Mouse (Mus musculus): ENCODE results near the gene Usp45. TPM values are rescaled to one million over a fixed set of nuclear protein-coding genes. Genes with fewer than 3 reads are reported as not detected.
A peak's percentile ranks its signal among the peaks of the same experiment; 100 is the strongest.

Usp45 gene
- polyA plus RNA-seq, 1 experiment from 2014 or later = 10.8 TPM

GRCm38 (mm10) chr4:21766171-21766862 is 639 bp upstream of the Usp45 start:
- Histone ChIP-seq H3K27me3 (replicated peaks; ENCODE audit: low read depth, poor library complexity, severe bottlenecking) (no peaks in the 10 kb centered on the region), H3K36me3 (replicated peaks) (no peaks in the 10 kb centered on the region), H3K9me3 (no peaks in the 10 kb centered on the region), H3K4me1 (peaks cover 7% of the 10 kb centered on the region; the same call in 1 of the 2 replicates), H3K27ac (replicated peaks) (peak overlapping the region; percentile 82), H3K4me3 (peak overlapping the region; percentile 72)
- peak; percentile 13 for DNase-seq (ENCODE audit: low spot score)
- WGBS = 24% methylated on average over 14 of the region's 14 CpGs

DNA sequence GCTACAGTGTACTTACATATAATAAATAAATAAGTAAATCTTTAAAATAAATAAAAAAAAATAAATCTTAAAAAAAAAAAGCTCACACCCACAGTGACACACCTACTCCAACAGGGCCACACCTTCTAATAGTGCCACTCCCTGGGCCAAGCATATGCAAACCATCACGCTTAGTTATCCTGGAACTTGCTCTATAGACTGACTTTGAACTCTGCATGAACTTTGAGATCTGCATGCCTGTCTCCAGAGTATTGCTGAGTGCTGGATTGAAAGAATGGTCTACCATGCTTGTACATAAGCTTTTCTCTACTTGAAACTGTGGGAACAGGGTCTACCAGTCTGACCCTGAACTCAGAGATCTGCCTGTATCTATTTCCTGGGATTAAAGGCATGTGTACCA is 4.1 kb downstream of the Usp45 start:
- no peaks in the 10 kb centered on the region for H3K27me3 ChIP-seq (replicated peaks; ENCODE audit: low read depth, poor library complexity, severe bottlenecking)
- no peak for DNase-seq (ENCODE audit: low spot score)
- 84% methylated on average over 1 of the region's 1 CpGs for WGBS
- no peak overlapping the region for H3K27ac ChIP-seq (replicated peaks)
- no peaks in the 10 kb centered on the region for H3K9me3 ChIP-seq
- H3K4me1 ChIP-seq = peaks cover 6% of the 10 kb centered on the region; the same call in 1 of the 2 replicates
- H3K4me3 ChIP-seq = no peak overlapping the region
- no peaks in the 10 kb centered on the region for H3K36me3 ChIP-seq (replicated peaks)

- H3K27ac ChIP-seq (replicated peaks) = no peak overlapping the region
- H3K4me3 ChIP-seq = no peak overlapping the region
- no peaks in the 10 kb centered on the region for H3K36me3 ChIP-seq (replicated peaks)
- H3K9me3 ChIP-seq = no peaks in the 10 kb centered on the region
- DNase-seq (ENCODE audit: low spot score) = no peak
- H3K27me3 ChIP-seq (replicated peaks; ENCODE audit: low read depth, poor library complexity, severe bottlenecking) = no peaks in the 10 kb centered on the region
- 95% methylated on average over 1 of the region's 1 CpGs for WGBS
- peaks cover 3% of the 10 kb centered on the region for H3K4me1 ChIP-seq
Observed at GRCm38 (mm10) chr4:21772306-21772705, 5.3 kb downstream of the Usp45 start.

GRCm38 (mm10) chr4:21776091-21776945 is 9.4 kb downstream of the Usp45 start:
- H3K27me3 ChIP-seq (replicated peaks; ENCODE audit: low read depth, poor library complexity, severe bottlenecking) = no peaks in the 10 kb centered on the region
- H3K27ac ChIP-seq (replicated peaks) = peak overlapping the region; percentile 94
- under 1% methylated on average over 46 of the region's 46 CpGs for WGBS

GRCm38 (mm10) chr4:21776946-21777265 is 9.9 kb downstream of the Usp45 start:
- peaks cover 15% of the 10 kb centered on the region for H3K36me3 ChIP-seq (replicated peaks)
- no peak for DNase-seq (ENCODE audit: low spot score)
- peak overlapping the region; percentile 86 for H3K4me3 ChIP-seq
- H3K27me3 ChIP-seq (replicated peaks; ENCODE audit: low read depth, poor library complexity, severe bottlenecking) = no peaks in the 10 kb centered on the region
- WGBS = 15% methylated on average over 9 of the region's 9 CpGs
- 0 out of 2 replicates have a peak overlapping the region, but pooled peaks have one; percentile 94 for H3K27ac ChIP-seq (replicated peaks)
- H3K9me3 ChIP-seq = no peaks in the 10 kb centered on the region
- peaks cover 6% of the 10 kb centered on the region for H3K4me1 ChIP-seq

More at GRCm38 (mm10) chr4:21776091-21776945, 9.4 kb downstream of the Usp45 start:
- Histone ChIP-seq H3K36me3 (replicated peaks) (peaks cover 9% of the 10 kb centered on the region), H3K4me1 (peaks cover 6% of the 10 kb centered on the region), H3K4me3 (peak overlapping the region; percentile 86), H3K9me3 (no peaks in the 10 kb centered on the region)
- peak; percentile 97 for DNase-seq (ENCODE audit: low spot score)

DNA sequence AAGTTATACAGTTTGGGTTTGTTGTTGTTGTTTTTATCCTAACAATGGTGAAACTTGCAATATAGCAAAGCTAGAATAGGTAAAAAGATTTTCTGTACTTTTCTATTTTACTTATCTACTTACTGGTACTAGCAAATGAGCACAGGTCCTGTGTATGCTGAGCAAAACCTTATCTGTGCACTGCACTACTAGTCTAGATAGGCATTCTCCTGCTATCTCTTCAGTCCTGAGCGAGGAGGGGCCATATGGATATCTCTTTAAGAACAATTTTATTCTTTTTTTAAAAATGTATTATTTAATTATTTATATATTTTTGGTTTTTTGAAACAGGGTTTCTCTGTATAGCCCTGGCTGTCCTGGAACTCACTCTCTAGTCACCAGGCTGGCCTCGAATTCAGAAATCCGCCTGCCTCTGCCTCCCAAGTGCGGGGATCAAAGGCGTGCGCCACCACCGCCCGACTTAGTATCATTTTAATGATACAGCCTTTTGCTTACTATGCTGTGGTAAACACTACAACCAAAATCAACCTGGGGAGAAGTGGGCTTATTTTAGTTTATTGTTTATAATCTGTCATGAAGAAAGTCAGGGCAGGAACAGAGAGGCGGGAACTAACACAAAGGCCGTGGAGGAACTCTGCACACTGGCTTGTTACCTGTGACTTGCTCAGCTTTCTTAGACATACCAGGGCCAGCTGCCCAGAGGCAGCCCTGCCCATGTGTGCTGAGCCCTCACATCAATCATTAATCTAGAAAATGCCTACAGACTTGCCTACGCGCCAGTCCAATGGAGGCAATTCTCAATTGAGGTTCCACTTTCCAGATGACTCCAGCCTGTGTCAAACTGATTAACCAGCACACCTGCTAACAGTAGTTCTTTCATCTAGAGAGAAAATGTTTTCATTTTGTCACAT is 14.1 kb downstream of the Usp45 start:
- H3K36me3 ChIP-seq (replicated peaks) = peaks cover 53% of the 10 kb centered on the region
- no peaks in the 10 kb centered on the region for H3K9me3 ChIP-seq

DNA sequence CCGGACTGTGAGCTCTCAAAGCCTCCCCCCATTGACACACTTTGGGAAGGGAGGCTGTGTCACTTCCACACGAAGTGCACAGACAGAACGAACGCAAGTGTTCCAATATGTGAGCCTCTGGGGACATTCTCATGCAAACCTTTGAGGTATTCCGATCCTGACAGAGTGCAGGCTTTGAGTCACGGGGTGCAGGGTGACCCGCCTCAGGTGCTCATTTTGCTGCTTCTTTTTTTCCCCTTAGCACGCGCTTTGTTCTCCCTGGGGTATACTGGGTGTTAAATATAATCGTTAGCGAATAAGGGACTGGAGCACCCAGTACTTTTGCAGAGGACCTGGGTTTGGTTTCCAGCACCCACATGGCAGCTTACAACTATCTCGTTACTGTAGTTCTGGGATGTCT is 19.3 kb downstream of the Usp45 start:
- no peak overlapping the region for H3K27ac ChIP-seq (replicated peaks)
- no peaks in the 10 kb centered on the region for H3K9me3 ChIP-seq
- no peak overlapping the region for H3K4me3 ChIP-seq
- no peaks in the 10 kb centered on the region for H3K4me1 ChIP-seq
- H3K27me3 ChIP-seq (replicated peaks; ENCODE audit: low read depth, poor library complexity, severe bottlenecking) = no peaks in the 10 kb centered on the region
- H3K36me3 ChIP-seq (replicated peaks) = peaks cover 86% of the 10 kb centered on the region
- 95% methylated on average over 12 of the region's 12 CpGs for WGBS
- DNase-seq (ENCODE audit: low spot score) = no peak

More for the DNA sequence above, 14.1 kb downstream of the Usp45 start:
- no peak for DNase-seq (ENCODE audit: low spot score)
- 98% methylated on average over 12 of the region's 12 CpGs for WGBS
- Histone ChIP-seq H3K27me3 (replicated peaks; ENCODE audit: low read depth, poor library complexity, severe bottlenecking) (no peaks in the 10 kb centered on the region), H3K4me1 (peaks cover 6% of the 10 kb centered on the region), H3K4me3 (no peak overlapping the region), H3K27ac (replicated peaks) (no peak overlapping the region)

GRCm38 (mm10) chr4:21788903-21789302 is 21.9 kb downstream of the Usp45 start:
- no peak overlapping the region for H3K27ac ChIP-seq (replicated peaks)
- no peak overlapping the region for H3K4me3 ChIP-seq
- WGBS = 88% methylated on average over 6 of the region's 6 CpGs
- no peaks in the 10 kb centered on the region for H3K4me1 ChIP-seq
- no peak for DNase-seq (ENCODE audit: low spot score)
- no peaks in the 10 kb centered on the region for H3K9me3 ChIP-seq
- peaks cover 76% of the 10 kb centered on the region for H3K36me3 ChIP-seq (replicated peaks)
- H3K27me3 ChIP-seq (replicated peaks; ENCODE audit: low read depth, poor library complexity, severe bottlenecking) = no peaks in the 10 kb centered on the region

DNA sequence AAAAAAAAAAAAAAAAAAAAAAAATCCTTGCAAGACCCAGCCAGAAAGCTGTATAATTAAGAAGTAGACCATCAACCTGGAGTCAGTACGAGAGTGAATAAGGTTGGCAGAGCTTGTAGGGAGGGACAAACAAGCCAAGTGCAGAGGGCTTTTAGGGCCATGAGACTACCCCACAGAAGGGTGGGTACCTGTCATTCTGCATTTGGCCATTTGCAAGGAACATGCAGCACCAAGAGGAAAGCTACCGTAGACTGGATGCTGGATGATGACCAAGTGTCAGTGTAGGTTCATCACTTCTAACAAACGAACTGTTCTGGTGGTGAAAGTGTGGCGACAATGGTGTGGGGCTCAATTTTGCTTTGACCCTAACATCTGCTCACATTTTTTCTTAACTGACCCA is 22.9 kb downstream of the Usp45 start:
- no peak overlapping the region for H3K4me3 ChIP-seq
- H3K27ac ChIP-seq (replicated peaks) = no peak overlapping the region
- no peaks in the 10 kb centered on the region for H3K9me3 ChIP-seq
- H3K27me3 ChIP-seq (replicated peaks; ENCODE audit: low read depth, poor library complexity, severe bottlenecking) = no peaks in the 10 kb centered on the region
- H3K36me3 ChIP-seq (replicated peaks) = peaks cover 67% of the 10 kb centered on the region
- 93% methylated on average over 4 of the region's 4 CpGs for WGBS
- H3K4me1 ChIP-seq = no peaks in the 10 kb centered on the region
- DNase-seq (ENCODE audit: low spot score) = no peak

DNA sequence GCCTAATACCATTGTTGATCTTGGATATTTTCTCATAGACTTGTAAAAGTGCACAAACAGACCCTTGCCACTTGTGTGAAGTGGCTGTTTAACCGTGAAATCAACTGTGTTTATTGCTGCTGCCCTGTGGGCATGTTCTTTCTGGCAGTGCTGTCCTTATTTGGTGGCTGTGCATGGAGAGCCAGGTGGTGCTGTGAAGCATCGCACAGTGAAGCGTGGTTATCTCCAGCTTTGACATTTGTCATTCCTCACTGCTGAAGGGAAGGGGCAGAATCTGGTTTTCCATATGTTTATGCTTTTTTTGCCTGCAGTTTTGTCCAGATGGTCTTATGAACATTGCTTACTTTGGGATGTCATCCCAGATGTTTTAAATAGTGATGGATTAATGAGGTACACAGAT is 26.7 kb downstream of the Usp45 start:
- Histone ChIP-seq H3K4me1 (no peaks in the 10 kb centered on the region), H3K27me3 (replicated peaks; ENCODE audit: low read depth, poor library complexity, severe bottlenecking) (no peaks in the 10 kb centered on the region), H3K9me3 (no peaks in the 10 kb centered on the region), H3K27ac (replicated peaks) (no peak overlapping the region), H3K36me3 (replicated peaks) (peaks cover 60% of the 10 kb centered on the region), H3K4me3 (no peak overlapping the region)
- WGBS = 66% methylated on average over 3 of the region's 3 CpGs
- DNase-seq (ENCODE audit: low spot score) = no peak

GRCm38 (mm10) chr4:21801013-21801412 is 34.1 kb downstream of the Usp45 start:
- H3K36me3 ChIP-seq (replicated peaks) = peaks cover 84% of the 10 kb centered on the region
- no peaks in the 10 kb centered on the region for H3K9me3 ChIP-seq
- DNase-seq (ENCODE audit: low spot score) = no peak
- WGBS = 98% methylated on average over 1 of the region's 1 CpGs
- no peaks in the 10 kb centered on the region for H3K4me1 ChIP-seq
- H3K27me3 ChIP-seq (replicated peaks; ENCODE audit: low read depth, poor library complexity, severe bottlenecking) = no peaks in the 10 kb centered on the region
- no peak overlapping the region for H3K4me3 ChIP-seq
- H3K27ac ChIP-seq (replicated peaks) = no peak overlapping the region

DNA sequence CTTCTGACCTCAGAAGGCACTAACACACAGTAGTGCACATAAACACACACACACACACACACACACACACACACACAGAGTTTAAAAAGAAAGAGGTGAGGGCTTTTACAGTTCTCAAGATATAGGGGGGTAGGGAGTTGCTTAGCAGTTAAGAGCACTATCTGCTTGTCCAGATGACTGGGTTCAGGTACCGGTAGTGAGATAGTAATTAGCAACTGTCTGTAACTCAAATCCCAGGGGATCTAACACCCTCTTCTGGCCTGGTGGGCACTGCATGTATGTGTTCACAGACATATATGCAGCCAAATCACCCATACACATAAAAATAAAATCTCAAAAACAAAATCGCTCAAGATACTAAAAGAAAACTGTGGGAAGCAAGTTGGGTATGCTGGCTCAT is 34.7 kb downstream of the Usp45 start:
- DNase-seq (ENCODE audit: low spot score) = no peak
- Histone ChIP-seq H3K27me3 (replicated peaks; ENCODE audit: low read depth, poor library complexity, severe bottlenecking) (no peaks in the 10 kb centered on the region), H3K4me1 (no peaks in the 10 kb centered on the region), H3K4me3 (no peak overlapping the region), H3K36me3 (replicated peaks) (peaks cover 85% of the 10 kb centered on the region), H3K9me3 (no peaks in the 10 kb centered on the region), H3K27ac (replicated peaks) (no peak overlapping the region)
- WGBS = 92% methylated on average over 2 of the region's 2 CpGs

Measured in embryonic facial prominence, embryonic 10.5 days (tissue).